9 mouse cellular contexts compared by ENCODE assay signal in the genomic region with DNA sequence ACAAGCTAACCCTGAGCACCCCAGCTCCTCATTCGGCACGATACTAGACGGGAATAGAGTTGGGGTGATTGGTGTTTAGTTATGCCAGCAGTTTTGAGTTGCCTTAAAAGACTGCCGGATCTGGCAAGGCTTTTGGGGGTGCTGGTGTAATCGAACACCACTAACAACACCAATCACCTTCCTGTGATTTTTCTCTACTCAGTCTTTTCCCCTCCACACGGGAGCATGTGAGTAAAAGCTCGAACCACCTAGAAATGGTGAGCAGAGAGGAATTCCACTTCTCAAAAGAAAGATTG. TPM values are rescaled to one million over a fixed set of nuclear protein-coding genes. Genes with fewer than 3 reads are reported as not detected.
DNase-seq lines count a peak whose midpoint lies in the region; ATAC-seq lines count a peak whose summit lies in the region.
"Had no signal": no experiment of that assay in that cellular context is flagged by ENCODE, and none has a peak within 500 bp of the region (broad histone marks: within the 10 kb centered on the region; RNA-seq: fewer than 3 reads in every experiment).

No protein-coding gene starts in this region.

- no peaks in the 10 kb centered on the region for H3K36me3 ChIP-seq in liver, embryonic 12.5 days

- 0 out of 2 replicates have a peak overlapping the region, but pooled peaks have one; percentile 60 for H3K27ac ChIP-seq in liver, embryonic 12.5 days

- ATAC-seq in liver, embryonic 12.5 days, result no peak
- ATAC-seq in erythroid progenitor cell, adult 5-6 weeks (replicated peaks; ENCODE audit: low FRiP score, poor library complexity, severe bottlenecking), result no peak

- WGBS in liver, embryonic 12.5 days (ENCODE audit: insufficient replicate concordance), result 0% methylated on average over 7 of the region's 7 CpGs

- peak overlapping the region; percentile 56 for H3K9ac ChIP-seq in liver, embryonic 12.5 days

- DNase-seq in adrenal gland, adult 2 months, result peak; percentile 18
- DNase-seq in adrenal gland, postnatal 10 days, result no peak
- peak; percentile 4 for DNase-seq in right cerebral cortex, postnatal 25 days
- DNase-seq in right cerebral cortex, postnatal 14 days, result no peak
- DNase-seq in cerebellum, postnatal 14 days, result no peak
- DNase-seq in left cerebral cortex, postnatal 14 days (ENCODE audit: low spot score in 2 of 2), result no peak
- DNase-seq: right cerebral cortex, postnatal 4 days had no signal

- peak overlapping the region; percentile 52 for H3K4me3 ChIP-seq in liver, embryonic 12.5 days

- intact Hi-C loops in left cerebral cortex, postnatal 14 days (cut with DNase I), result loop anchor here (5.0 kb wide), 1 partner anchor 274 kb away; no protein-coding TSS in a partner anchor

- H3K4me2 ChIP-seq in liver, embryonic 12.5 days, result peak overlapping the region; percentile 58

- H3K4me1 ChIP-seq in liver, embryonic 12.5 days, result peaks cover 6% of the 10 kb centered on the region; the same call in 1 of the 2 replicates

- H3K9me3 ChIP-seq in liver, embryonic 12.5 days (replicated peaks), result no peaks in the 10 kb centered on the region

- H3K27me3 ChIP-seq in liver, embryonic 12.5 days (replicated peaks), result peaks cover 88% of the 10 kb centered on the region

RNA-seq across cellular contexts. Expression of a gene that starts 12.2 kb away (rescaled TPM):
- 1 to 10 TPM; 1.3 to 1.7 TPM for total RNA-seq in adrenal gland, adult 2 months (2021)
- polyA plus RNA-seq in adrenal gland, adult 2 months (2012; rRNA removed), result 0.69 and 1.2 TPM in 2 replicates
- total RNA-seq in adrenal gland, postnatal 10 days (2021), result 1 to 10 TPM; 6.1 to 7.6 TPM
- 3.0 and 4.0 TPM in 2 replicates for polyA plus RNA-seq in liver, embryonic 12.5 days (2016; fragmentation: Nextera tagmentation; extraction: Ambion mirVana)
- under 1 TPM; 0.11 to 0.90 TPM for total RNA-seq in left cerebral cortex, postnatal 14 days (2021)
- not detected in 2 replicates for total RNA-seq in erythroid progenitor cell, adult 5-6 weeks (2015; ENCODE audit: low replicate concordance)
- total RNA-seq in erythroid progenitor cell, adult 5-6 weeks (2017; ENCODE audit: low replicate concordance), result not detected in 2 replicates

Comparison
In these comparisons a context has a peak if more than half of its experiments do, and no peak if none do; other contexts are left out.
1. DNase-seq: peak in adrenal gland, adult 2 months (single experiment) and right cerebral cortex, postnatal 25 days (single experiment); none in adrenal gland, postnatal 10 days (single experiment), right cerebral cortex, postnatal 14 days (single experiment), cerebellum, postnatal 14 days (0 of 2) and left cerebral cortex, postnatal 14 days (0 of 2).